Mouse (Mus musculus): Measurements from ENCODE around the gene Rabif. TPM values are rescaled to one million over a fixed set of nuclear protein-coding genes. Genes with fewer than 3 reads are reported as not detected.
"Not testable (repeated sequence)": the region's sequence is repeated elsewhere in the genome, so short reads cannot be mapped to it uniquely, and the experiment has no call there.

Rabif gene
- 54.9 and 59.4 TPM in 2 replicates for polyA plus RNA-seq (2015; fragmentation: Nextera tagmentation; extraction: Ambion mirVana)

DNA sequence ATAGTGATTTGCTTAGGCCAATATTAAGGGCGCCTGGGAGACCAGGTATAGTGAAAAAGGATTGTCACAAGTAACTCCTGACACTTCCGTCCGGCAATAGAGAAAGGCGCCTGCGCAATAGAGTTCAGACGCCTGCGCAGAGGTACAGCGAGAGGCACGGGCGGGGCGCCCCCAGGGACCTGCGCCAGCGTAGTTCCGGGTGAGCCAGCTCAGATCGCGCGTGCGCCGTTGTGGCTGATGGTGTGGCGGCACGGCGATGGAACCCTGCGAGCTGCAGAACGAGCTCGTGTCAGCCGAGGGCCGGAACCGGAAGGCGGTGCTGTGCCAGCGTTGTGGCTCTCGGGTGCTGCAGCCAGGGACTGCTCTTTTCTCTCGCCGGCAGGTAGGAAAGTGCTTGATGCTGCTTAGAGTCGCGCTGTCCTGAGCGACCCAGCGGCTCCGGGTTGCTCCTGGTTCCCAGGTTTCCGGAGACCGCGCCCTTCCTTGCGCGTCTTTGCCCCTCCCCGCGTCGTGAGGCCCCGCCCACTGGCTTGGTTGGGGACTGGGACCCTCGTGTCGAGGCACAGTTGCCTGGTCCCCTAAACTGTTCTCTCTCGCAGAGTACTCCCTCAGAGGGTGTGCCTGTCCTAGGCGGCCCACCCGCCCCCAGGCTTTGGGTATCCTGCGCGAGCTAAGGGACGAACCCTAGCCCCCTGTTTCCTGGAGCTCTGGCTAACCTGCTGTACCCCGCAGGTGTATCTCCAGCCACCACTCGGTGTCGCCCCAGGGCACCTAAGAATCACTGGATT, at the start of gene Rabif:
TSS of gene Rabif (plus strand) at position 221 of the 788 bp plus-strand sequence.
- peak; percentile 99 for ATAC-seq
- Histone ChIP-seq H3K4me3 (replicated peaks) (peak within 1 kb of the TSS; percentile 75), H3K36me3 (peaks cover 13% of the 10 kb centered on the region), H3K4me1 (replicated peaks) (peaks cover 18% of the 10 kb centered on the region), H3K4me2 (replicated peaks) (peak within 1 kb of the TSS; percentile 69), H3K9ac (replicated peaks) (peak within 1 kb of the TSS; percentile 69), H3K27ac (peak within 1 kb of the TSS; percentile 89), H3K9me3 (no peaks in the 10 kb centered on the region), H3K27me3 (no peaks in the 10 kb centered on the region)
- under 1% methylated on average over 58 of the region's 58 CpGs for WGBS

DNA sequence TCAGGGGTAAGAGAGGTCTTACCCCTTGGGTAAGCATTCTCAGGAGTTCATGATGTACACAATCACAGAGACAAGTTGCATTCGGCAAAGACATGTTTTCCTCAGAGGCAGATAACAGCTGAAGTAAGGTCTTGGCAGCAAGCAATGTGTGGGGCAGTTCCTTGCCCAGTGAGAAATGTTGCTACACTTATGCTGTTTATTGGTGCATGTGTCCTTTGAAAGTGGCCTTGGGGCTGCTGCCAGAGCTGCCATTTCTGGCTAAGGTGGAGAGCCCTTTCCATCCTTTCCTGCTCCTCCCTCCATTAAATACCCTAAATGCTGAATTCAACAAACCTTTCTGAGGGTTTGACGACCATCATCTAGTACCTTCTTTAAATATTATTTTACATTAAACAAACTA, 49.0 kb upstream of the Rabif start:
- Histone ChIP-seq H3K4me2 (replicated peaks) (no peak overlapping the region), H3K27ac (no peak overlapping the region), H3K4me3 (replicated peaks) (no peak overlapping the region), H3K4me1 (replicated peaks) (no peaks in the 10 kb centered on the region), H3K36me3 (no peaks in the 10 kb centered on the region), H3K9ac (replicated peaks) (no peak overlapping the region), H3K9me3 (no peaks in the 10 kb centered on the region), H3K27me3 (no peaks in the 10 kb centered on the region)
- no peak for ATAC-seq
- WGBS, result 81% methylated on average over 2 of the region's 2 CpGs

DNA sequence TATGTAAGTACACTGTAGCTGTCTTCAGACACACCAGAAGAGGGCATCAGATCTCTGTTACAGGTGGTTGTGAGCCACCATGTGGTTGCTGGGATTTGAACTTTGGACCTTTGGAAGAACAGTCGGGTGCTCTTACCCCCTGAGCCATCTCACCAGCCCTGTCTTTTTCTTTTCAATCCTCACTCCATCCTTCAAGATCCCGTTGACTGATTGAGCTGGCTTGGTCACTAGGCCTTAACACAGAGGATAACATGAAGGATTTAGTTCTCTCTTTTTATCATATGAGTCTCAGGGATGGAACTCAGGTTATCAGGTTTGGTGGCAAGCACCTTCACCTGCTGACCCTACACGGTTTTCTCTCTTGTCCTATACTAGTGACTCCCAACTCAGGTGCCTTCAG, 45.9 kb upstream of the Rabif start:
- not testable (repeated sequence) for H3K9ac ChIP-seq (replicated peaks); H3K36me3 ChIP-seq; H3K4me1 ChIP-seq (replicated peaks); H3K4me2 ChIP-seq (replicated peaks); ATAC-seq; H3K9me3 ChIP-seq; H3K4me3 ChIP-seq (replicated peaks); H3K27me3 ChIP-seq; H3K27ac ChIP-seq
- 82% methylated on average over 3 of the region's 3 CpGs for WGBS

DNA sequence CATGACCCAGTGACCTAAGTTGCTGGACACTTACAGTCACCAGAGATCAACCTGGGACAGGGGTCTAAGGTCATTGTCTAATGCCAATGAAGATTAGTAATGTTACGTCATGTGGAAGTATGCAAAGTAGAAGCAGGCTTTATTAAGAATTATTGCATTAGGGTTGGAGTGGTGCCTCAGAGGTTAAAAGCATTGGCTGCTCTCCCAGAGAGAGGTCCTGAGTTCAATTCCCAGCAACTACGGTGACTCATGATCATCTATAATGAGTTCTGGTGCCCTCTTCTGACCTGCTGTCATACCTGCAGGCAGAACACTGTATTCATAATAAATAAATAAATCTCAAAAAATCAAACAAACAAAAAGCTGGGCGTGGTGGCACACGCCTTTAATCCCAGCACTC, 44.2 kb upstream of the Rabif start:
- no peak overlapping the region for H3K4me3 ChIP-seq (replicated peaks)
- peaks cover 6% of the 10 kb centered on the region for H3K4me1 ChIP-seq (replicated peaks)
- H3K9me3 ChIP-seq, result no peaks in the 10 kb centered on the region
- no peak overlapping the region for H3K27ac ChIP-seq
- no peak overlapping the region for H3K9ac ChIP-seq (replicated peaks)
- no peak for ATAC-seq
- 87% methylated on average over 4 of the region's 4 CpGs for WGBS
- H3K27me3 ChIP-seq, result 0 out of 2 replicates have a peak, but pooled peaks cover 4% of the 10 kb centered on the region
- H3K36me3 ChIP-seq, result no peaks in the 10 kb centered on the region
- H3K4me2 ChIP-seq (replicated peaks), result no peak overlapping the region

DNA sequence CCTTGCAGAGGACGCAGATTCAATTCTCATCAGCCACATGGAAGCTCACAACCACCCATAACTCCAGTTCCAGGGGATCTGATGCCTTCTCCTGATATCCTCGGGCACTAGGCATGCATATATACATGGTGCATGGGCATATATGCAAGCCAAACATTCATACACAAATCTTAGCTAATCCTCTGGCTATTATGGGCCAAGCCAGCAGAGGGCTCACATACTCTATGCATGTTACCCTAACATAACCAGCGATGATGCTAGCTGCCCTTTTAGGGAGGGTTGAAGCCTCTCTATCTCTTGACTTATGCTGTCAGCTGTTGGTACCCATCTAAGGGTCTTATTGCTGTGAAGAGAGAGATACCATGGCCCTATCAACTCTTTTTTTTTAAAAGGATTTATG, 43.5 kb upstream of the Rabif start:
- WGBS, result 52% methylated on average over 3 of the region's 3 CpGs
- Histone ChIP-seq H3K9me3 (no peaks in the 10 kb centered on the region), H3K9ac (replicated peaks) (no peak overlapping the region), H3K4me2 (replicated peaks) (no peak overlapping the region), H3K27me3 (0 out of 2 replicates have a peak, but pooled peaks cover 4% of the 10 kb centered on the region), H3K27ac (no peak overlapping the region), H3K4me1 (replicated peaks) (peaks cover 9% of the 10 kb centered on the region), H3K4me3 (replicated peaks) (no peak overlapping the region), H3K36me3 (no peaks in the 10 kb centered on the region)
- no peak for ATAC-seq

DNA sequence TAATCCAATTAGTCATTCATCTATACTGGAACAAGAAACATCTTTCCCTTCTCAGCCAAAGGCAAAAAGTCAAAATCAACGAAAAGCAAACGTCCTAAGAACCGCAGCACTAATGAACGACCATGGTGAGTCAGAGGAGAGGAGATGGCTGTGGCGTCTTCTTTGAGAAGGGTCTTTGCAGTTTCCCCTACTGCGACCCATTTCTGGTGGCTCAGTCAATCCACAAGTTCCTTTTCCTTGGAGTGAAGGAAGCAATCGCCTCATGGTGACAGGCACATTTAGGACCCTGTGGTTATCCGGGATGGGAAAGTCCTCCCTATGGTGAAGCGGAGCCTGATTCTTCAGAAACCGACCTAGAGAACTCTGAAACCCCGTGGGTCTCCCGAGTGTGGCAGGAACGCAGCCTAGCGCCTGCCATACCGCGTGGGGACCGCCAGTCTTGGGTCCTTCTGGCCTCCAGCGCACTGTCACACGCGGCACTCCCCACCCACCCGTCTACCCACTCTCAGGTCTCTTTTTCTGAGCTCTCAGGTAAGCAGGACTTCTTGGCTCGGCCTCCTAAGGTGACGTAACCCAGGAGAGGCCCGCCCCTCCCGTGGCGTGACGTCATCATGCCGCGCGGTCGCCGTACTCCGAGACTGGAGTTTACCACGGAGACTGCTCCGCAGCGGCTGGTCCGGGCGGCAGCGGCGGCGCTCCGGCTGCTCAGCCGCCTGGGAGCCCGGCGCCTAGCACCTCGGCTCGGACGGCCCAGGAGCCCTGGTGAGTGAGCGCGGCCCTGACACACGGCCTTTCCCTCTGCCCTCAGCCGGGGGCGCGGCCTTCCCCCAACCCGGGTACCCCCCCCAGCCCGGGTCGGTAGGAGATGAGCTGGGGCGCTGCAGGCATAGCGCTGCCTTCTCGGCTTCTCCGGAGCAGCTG, 39.3 kb upstream of the Rabif start, which contains the start of gene Klhl12:
TSS of gene Klhl12 (plus strand) at position 628 of the 921 bp plus-strand sequence.
- Histone ChIP-seq H3K4me2 (replicated peaks) (peak within 1 kb of the TSS; percentile 63), H3K36me3 (peaks cover 18% of the 10 kb centered on the region), H3K9ac (replicated peaks) (peak within 1 kb of the TSS; percentile 88), H3K27ac (peak within 1 kb of the TSS; percentile 75), H3K27me3 (0 out of 2 replicates have a peak, but pooled peaks cover 4% of the 10 kb centered on the region), H3K4me1 (replicated peaks) (peaks cover 21% of the 10 kb centered on the region), H3K4me3 (replicated peaks) (peak within 1 kb of the TSS; percentile 95), H3K9me3 (no peaks in the 10 kb centered on the region)
- 2% methylated on average over 61 of the region's 61 CpGs for WGBS
- ATAC-seq, result peak; percentile 95

DNA sequence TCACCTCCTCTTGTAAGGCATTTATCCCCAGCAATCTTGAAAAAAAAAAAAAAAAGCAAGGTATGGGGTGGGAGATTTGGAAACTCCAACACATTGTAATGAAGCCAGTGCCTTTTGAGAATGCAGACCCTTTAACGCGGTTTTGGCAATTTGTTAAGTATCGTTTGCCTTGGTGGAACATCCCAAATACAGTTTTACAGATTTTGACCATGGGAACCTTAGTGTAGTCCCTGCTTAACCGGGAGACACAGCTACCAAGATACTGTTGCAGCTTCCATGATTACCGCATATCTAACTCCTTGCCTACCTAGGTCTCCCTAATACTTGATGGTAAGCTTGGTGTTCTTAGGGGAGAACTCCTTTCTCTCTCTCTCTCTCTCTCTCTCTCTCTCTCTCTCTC, 38.4 kb upstream of the Rabif start:
- H3K9me3 ChIP-seq, result no peaks in the 10 kb centered on the region
- no peak overlapping the region for H3K27ac ChIP-seq
- peaks cover 21% of the 10 kb centered on the region for H3K4me1 ChIP-seq (replicated peaks)
- peaks cover 27% of the 10 kb centered on the region for H3K36me3 ChIP-seq
- ATAC-seq, result no peak
- H3K9ac ChIP-seq (replicated peaks), result peak overlapping the region; percentile 88
- peak overlapping the region; percentile 95 for H3K4me3 ChIP-seq (replicated peaks)
- 0 out of 2 replicates have a peak, but pooled peaks cover 4% of the 10 kb centered on the region for H3K27me3 ChIP-seq
- peak overlapping the region; percentile 63 for H3K4me2 ChIP-seq (replicated peaks)
- 25% methylated on average over 5 of the region's 5 CpGs for WGBS

DNA sequence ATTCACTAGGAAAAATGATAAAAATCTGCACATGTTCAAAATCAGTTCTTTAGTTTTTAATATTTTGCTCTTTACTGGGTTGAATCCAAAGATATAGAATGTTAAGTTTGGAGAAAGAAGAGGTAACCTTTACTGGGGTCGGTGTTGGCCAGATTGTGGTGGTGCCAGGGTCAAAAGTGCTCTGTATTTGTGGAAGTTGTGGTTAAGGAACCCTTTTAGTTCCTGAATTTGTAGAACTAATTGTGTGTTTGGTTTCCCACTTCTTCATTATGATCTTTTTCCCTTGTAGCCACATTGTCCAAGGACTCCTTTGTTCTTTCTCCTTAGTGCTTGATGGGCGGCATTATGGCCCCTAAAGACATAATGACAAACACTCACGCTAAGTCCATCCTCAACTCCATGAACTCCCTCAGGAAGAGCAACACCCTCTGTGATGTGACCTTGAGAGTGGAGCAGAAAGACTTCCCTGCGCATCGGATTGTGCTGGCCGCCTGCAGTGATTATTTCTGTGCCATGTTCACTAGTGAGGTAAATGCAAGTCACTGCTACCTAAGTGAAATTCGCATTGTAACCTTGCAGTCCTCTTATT, 36.2 kb upstream of the Rabif start:
- Histone ChIP-seq H3K9me3 (no peaks in the 10 kb centered on the region), H3K9ac (replicated peaks) (no peak overlapping the region), H3K4me1 (replicated peaks) (peaks cover 21% of the 10 kb centered on the region), H3K4me2 (replicated peaks) (no peak overlapping the region), H3K27ac (no peak overlapping the region), H3K36me3 (peaks cover 42% of the 10 kb centered on the region), H3K4me3 (replicated peaks) (no peak overlapping the region), H3K27me3 (0 out of 2 replicates have a peak, but pooled peaks cover 4% of the 10 kb centered on the region)
- WGBS, result 92% methylated on average over 7 of the region's 7 CpGs
- ATAC-seq, result no peak

DNA sequence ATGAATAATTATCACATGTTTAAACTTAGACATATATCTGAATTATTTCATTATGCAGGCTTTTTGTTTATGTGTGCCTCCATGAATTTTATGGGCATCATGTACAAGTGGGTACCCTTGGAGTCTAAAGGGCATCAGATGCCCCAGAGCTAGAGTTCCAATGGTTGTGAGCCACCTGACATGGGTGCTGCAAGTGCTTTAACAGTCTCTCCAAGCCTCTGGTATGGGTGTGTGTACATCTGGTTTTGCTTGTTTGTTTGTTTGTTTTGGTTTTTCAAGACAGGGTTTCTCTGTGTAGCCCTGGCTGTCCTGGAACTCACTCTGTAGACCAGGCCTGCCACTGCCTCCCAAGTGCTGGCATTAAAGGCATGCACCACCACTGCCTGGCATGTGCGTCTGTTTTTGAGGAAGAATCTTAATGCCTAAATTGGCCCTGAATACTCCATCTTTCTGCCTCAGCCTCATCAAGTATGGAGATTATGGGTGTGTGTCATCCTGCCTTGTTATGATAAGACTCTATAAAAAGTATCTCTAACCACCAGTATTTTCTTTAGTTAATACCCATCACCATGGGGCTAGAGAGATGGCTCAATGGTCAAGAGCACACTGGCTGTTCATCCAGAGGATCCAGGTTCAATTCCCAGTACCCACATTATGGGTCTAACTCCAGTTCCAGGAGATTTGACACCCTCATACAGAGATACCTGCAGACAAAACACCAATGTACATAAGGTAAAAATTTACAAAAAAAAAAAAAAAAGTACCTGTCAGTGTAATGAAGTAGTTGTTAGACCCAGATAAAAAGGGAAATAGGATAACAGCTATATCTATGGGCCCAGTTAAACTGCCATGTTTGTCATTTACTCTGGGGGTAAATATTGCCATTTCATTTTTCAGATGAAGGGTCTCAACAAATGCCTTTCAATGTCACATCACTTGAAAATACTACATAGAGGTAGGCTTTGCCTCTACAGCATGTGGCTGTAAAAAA, 33.9 kb upstream of the Rabif start:
- Histone ChIP-seq H3K36me3 (peaks cover 60% of the 10 kb centered on the region), H3K9ac (replicated peaks) (no peak overlapping the region), H3K4me3 (replicated peaks) (no peak overlapping the region), H3K4me1 (replicated peaks) (peaks cover 15% of the 10 kb centered on the region), H3K27ac (no peak overlapping the region), H3K9me3 (no peaks in the 10 kb centered on the region), H3K4me2 (replicated peaks) (no peak overlapping the region), H3K27me3 (no peaks in the 10 kb centered on the region)
- no peak for ATAC-seq
- WGBS, result 96% methylated on average over 1 of the region's 1 CpGs

DNA sequence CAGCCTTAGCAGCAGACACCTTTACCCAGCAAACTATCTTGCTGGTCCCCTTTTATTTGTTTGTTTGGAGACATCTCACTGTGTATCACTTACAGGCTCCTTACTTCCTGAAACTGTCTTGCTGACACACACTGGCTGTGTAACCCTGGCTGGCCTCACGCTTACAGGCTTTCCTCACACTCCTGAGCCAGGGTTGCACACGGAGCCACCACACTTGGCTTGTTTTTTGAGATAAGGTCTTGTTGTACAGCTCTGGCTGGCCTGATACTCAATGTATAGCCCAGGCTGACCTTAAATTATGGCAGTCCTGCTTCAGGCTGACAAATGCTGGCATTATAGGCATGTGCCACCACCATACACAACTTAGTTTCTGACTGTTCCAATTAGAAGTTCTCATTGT, 9.8 kb upstream of the Rabif start:
- Histone ChIP-seq H3K27me3 (no peaks in the 10 kb centered on the region), H3K9ac (replicated peaks) (no peak overlapping the region), H3K4me3 (replicated peaks) (no peak overlapping the region), H3K36me3 (peaks cover 63% of the 10 kb centered on the region), H3K4me1 (replicated peaks) (no peaks in the 10 kb centered on the region), H3K4me2 (replicated peaks) (no peak overlapping the region), H3K27ac (no peak overlapping the region), H3K9me3 (no peaks in the 10 kb centered on the region)
- no peak for ATAC-seq
- 90% methylated on average over 2 of the region's 2 CpGs for WGBS
